Mouse (Mus musculus) sigmoid colon, adult 10 weeks (tissue): ENCODE measurements around the gene Mrgprb1. TPM values are rescaled to one million over a fixed set of nuclear protein-coding genes. Genes with fewer than 3 reads are reported as not detected.

Experiments used
- polyA plus RNA-seq: library from polyadenylated mRNA; stranded (reverse); fragments of 350-450 nt; fragmentation: Illumina TruSeq; extraction: RNeasy Lipid Tissue Mini Kit (QIAGEN cat#74804); gene quantifications from one replicate; pipeline ENCODE4 v1.2.3, GENCODE M21; 2014; ENCODE audit warnings: low read depth, low replicate concordance

Mrgprb1 gene
- 1.6 TPM for polyA plus RNA-seq

DNA sequence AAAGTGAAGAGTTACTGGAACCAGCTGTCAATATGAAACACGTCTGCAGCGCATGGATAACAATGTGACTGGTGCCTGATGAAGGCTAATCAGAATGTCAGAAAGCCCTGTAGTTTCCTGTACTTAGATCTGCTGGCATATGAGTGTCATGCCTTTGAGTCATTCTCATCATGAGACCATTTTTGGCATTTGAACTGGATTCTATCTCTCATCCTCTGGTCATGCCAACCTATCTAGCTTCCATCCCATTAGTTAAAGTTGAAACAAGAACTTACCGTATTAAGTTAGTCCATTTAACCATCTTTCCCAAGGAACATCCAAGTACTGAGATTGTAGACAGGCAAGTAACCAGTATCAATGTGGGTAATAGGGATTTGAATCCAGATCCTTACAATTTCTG lies at the start of gene Mrgprb1:
Gene Mrgprb1 (minus strand): TSS at position 101 of the 400 bp plus-strand sequence.

DNA sequence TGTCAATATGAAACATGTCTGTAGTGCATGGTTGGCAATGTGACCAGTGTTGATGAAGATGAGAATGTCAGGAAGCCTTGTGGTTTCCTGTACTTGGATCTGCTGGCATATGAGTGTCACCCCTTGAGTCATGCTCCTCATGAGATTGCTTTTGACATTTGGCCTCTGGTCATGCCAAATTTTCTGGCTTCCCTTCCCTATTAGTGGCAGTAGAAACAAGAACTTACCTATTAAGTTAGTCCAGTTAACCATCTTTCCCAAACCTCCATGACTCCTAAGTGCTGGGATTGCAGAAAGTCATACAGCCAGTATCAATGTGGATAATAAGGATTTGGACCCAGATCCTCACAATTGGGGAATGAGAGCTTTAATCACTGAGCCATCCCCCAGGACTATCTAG lies 43.1 kb upstream of the Mrgprb1 start, which contains the start of gene Mrgprx2:
Gene Mrgprx2 (minus strand): TSS at position 101 of the 400 bp plus-strand sequence.

Other genes with a start within 250 kb of the Mrgprb1 start
- gene Mrgprb8, start 67.8 kb downstream of the Mrgprb1 start, polyA plus RNA-seq, result not detected
- not detected for gene Mrgprx2, start 43.0 kb upstream of the Mrgprb1 start, polyA plus RNA-seq
- not detected for gene Mrgprb2, start 101.7 kb upstream of the Mrgprb1 start, polyA plus RNA-seq
- gene Mrgprb3, start 187.5 kb upstream of the Mrgprb1 start, polyA plus RNA-seq, result not detected